Mouse (Mus musculus) neural tube, embryonic 11.5 days (tissue): ENCODE measurements at regions not wholly inside any gene's neighbourhood (a gene's known extent, or its start where the extent isn't known, plus 50 kb on each side); places are given as distances from the start of the nearest gene placed in this dataset. TPM values are rescaled to one million over a fixed set of nuclear protein-coding genes. Genes with fewer than 3 reads are reported as not detected.

Experiments
- ATAC-seq: fragments of 200-750 bp; cut with Nextera tagmentation; 2 replicates; pipeline ENCODE4 v1.8.0; 2017; ENCODE audit warnings: moderate number of reproducible peaks, mild to moderate bottlenecking, moderate TSS enrichment, moderate library complexity; ENCODE audit not compliant: insufficient read depth, low FRiP score, low TSS enrichment
- DNase-seq: peaks from one replicate; pipeline ENCODE4 v3.0.0-alpha.2; 2015; ENCODE audit warnings: low spot score
- H3K27ac ChIP-seq: fragments of 300-500 bp; sonication (generic); 2 replicates; pipeline ENCODE4 v1.5.1; 2014; ENCODE audit warnings: low read depth, mild to moderate bottlenecking, low read length
- H3K27me3 ChIP-seq: fragments of 300-500 bp; sonication (generic); 2 replicates; pipeline ENCODE4 v1.6.1; 2014; ENCODE audit warnings: mild to moderate bottlenecking, low read length, mixed read lengths; ENCODE audit not compliant: control insufficient read depth, insufficient read depth
- H3K36me3 ChIP-seq: fragments of 300-500 bp; sonication (generic); 2 replicates; pipeline ENCODE4 v1.6.1; 2014; ENCODE audit warnings: mild to moderate bottlenecking, low read length, moderate library complexity, mixed read lengths; ENCODE audit not compliant: control insufficient read depth, insufficient read depth
- H3K4me1 ChIP-seq: fragments of 300-500 bp; sonication (generic); 2 replicates; pipeline ENCODE4 v1.6.1; 2014; ENCODE audit warnings: low read length, mixed read lengths; ENCODE audit not compliant: control insufficient read depth, insufficient read depth
- H3K4me2 ChIP-seq: fragments of 300-500 bp; sonication (generic); 2 replicates; pipeline ENCODE4 v1.6.1; 2014; ENCODE audit warnings: low read depth, mild to moderate bottlenecking, moderate library complexity
- H3K4me3 ChIP-seq: fragments of 300-500 bp; sonication (generic); 2 replicates; pipeline ENCODE4 v1.5.1; 2014; ENCODE audit warnings: low read depth, low read length
- H3K9ac ChIP-seq: fragments of 300-500 bp; sonication (generic); 2 replicates; pipeline ENCODE4 v1.6.1; 2014; ENCODE audit warnings: mild to moderate bottlenecking, low read length
- H3K9me3 ChIP-seq: fragments of 300-500 bp; sonication (generic); 2 replicates; pipeline ENCODE4 v1.6.1; 2016; ENCODE audit warnings: low read length; ENCODE audit not compliant: control insufficient read depth
- WGBS: fragments of 180-500 bp; shearing (Covaris S2); extraction: QIAGEN DNeasy Blood & Tissue Kit; methylation state at CpG from one replicate; pipeline ENCODE4 v1.1.7; 2014; 5-methylcytosine and 5-hydroxymethylcytosine counted together
- microRNA-seq: library from miRNA; unstranded; fragments of <30 nt; microRNA quantifications from one replicate; pipeline ENCODE4, GENCODE M21; 2016

DNA sequence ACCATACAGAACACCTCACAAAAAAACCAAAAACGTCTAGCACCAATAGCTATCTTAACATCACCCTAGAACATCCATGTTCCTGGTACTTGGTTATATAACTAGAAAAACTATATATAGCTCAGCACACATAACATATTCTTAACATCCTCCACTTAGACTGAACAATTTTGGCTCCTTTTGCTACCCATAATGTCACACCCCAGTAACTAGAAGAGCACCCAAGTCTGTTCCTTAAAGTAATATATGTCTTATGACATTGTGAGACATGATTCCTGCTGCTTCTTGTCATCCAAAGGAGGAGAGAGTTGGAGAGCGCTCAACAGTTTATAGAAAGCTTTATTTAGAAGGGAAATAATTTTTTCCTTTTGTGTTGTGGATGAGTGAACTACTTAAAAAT, 1206.1 kb downstream of the A830018L16Rik start:
- Histone ChIP-seq H3K9ac (no peak overlapping the region), H3K27me3 (no peaks in the 10 kb centered on the region), H3K4me3 (no peak overlapping the region), H3K9me3 (no peaks in the 10 kb centered on the region), H3K4me1 (no peaks in the 10 kb centered on the region), H3K4me2 (no peak overlapping the region), H3K36me3 (no peaks in the 10 kb centered on the region), H3K27ac (no peak overlapping the region)
- ATAC-seq = no peak
- no peak for DNase-seq
- WGBS = 81% methylated on average over 2 of the region's 2 CpGs

DNA sequence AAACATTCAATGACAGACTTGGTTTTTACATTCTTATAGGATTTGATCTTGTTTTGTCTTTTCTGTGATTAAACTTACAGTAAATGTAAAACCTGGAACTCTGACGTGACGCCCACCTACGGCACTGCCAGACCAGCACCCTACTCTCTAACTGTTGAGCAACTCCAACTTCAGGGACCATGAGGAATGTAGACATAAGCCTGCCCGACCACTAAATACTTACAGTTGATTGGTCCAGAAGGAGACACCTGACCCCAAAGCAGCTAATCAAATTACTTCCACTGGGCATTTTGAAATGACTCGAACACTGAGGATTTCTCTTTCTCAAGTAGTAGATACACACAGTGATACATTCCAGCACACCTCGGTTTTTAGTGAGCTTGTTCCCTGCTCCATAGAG, 1206.9 kb downstream of the A830018L16Rik start:
- Histone ChIP-seq H3K9ac (no peak overlapping the region), H3K9me3 (no peaks in the 10 kb centered on the region), H3K4me2 (no peak overlapping the region), H3K36me3 (no peaks in the 10 kb centered on the region), H3K4me1 (no peaks in the 10 kb centered on the region), H3K27ac (no peak overlapping the region), H3K27me3 (no peaks in the 10 kb centered on the region), H3K4me3 (no peak overlapping the region)
- DNase-seq (no peak), ATAC-seq (no peak)
- WGBS = 85% methylated on average over 6 of the region's 6 CpGs

DNA sequence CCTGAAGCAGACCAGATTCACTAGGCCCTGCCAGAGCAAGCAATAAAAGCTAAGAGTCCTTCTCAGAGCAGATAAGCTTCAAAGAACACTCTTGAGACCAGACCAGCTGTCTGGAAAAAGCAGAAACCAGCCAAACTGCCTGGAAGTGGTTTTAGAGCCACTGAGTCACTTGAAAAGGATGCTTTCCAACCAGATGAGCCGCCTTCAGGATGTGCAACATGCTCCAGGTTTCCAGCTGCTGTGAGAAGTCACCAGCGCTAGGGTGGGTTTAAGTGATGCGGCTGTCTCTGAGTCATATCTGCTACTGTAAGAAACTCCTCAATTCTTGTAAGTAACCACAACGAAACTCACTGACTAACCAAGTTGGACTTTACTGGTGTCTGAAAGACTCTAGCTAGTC, 1209.3 kb downstream of the A830018L16Rik start:
- H3K4me3 ChIP-seq = no peak overlapping the region
- ATAC-seq (no peak), DNase-seq (no peak)
- H3K9me3 ChIP-seq = no peaks in the 10 kb centered on the region
- 90% methylated on average over 4 of the region's 4 CpGs for WGBS
- no peak overlapping the region for H3K27ac ChIP-seq
- no peaks in the 10 kb centered on the region for H3K4me1 ChIP-seq
- H3K27me3 ChIP-seq = no peaks in the 10 kb centered on the region
- no peak overlapping the region for H3K9ac ChIP-seq
- no peak overlapping the region for H3K4me2 ChIP-seq
- no peaks in the 10 kb centered on the region for H3K36me3 ChIP-seq

DNA sequence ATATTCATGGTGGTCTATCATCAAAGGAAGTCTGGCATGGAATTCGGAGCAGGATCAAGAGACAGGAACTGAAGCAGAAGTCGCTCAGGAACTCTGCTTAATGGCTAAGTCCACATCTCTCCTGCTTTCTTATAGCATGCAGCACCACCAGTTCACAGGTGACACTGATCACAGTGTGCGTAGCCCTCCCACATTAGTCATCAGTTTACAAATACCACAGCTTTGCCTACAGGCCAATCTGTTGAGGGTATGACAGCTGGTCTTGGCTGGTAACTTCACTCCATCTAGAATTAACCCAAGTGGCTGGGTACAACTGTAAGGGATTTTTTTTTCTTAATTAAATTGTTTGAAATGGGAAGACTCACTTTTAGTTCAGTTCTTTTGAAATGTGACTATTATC, 1219.1 kb downstream of the A830018L16Rik start:
- no peak overlapping the region for H3K4me2 ChIP-seq
- no peak overlapping the region for H3K4me3 ChIP-seq
- H3K27me3 ChIP-seq = no peaks in the 10 kb centered on the region
- no peak overlapping the region for H3K27ac ChIP-seq
- no peak overlapping the region for H3K9ac ChIP-seq
- no peaks in the 10 kb centered on the region for H3K9me3 ChIP-seq
- ATAC-seq (no peak), DNase-seq (no peak)
- H3K4me1 ChIP-seq = no peaks in the 10 kb centered on the region
- H3K36me3 ChIP-seq = no peaks in the 10 kb centered on the region
- WGBS = 93% methylated on average over 3 of the region's 3 CpGs

DNA sequence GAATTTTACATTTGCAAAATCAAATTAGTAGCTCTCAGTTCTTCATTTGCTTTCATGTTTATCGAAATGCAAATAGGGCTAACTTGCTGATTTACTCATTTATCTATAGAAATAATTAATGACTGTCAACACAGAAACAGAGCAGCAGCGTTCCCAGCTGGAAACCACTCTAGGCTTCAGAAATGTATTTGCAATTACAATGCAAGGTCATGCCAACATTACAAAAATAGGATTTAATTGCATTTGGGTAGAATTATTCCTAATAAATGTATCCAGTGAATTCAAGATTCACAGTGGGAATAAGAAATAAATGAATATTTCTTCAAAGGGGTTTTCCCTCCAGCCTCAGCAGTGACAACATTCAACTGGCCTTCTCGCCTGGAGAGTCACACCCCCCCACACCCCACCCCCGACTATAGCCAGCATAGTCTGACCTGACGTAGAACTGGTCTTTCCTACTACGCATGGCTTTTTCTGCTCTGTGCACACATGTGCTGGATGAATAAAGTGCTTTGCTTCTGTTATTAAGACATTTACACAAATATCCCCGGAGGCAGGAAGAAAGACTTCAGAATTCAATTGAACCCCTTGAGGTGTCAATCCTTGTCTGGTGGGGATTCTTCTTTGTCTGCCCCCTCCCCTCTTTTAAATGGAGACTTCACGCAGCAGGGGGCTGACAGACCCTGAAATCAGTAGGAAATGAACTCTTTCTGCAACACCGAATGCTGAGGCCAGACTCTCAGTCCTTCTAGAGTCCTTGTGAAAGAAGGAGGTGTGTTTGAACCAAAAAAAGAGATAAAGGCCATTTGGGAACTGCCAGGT, 1222.6 kb downstream of the A830018L16Rik start:
- Histone ChIP-seq H3K4me1 (no peaks in the 10 kb centered on the region), H3K9ac (no peak overlapping the region), H3K36me3 (no peaks in the 10 kb centered on the region), H3K27me3 (no peaks in the 10 kb centered on the region), H3K27ac (no peak overlapping the region), H3K4me3 (no peak overlapping the region), H3K4me2 (no peak overlapping the region), H3K9me3 (no peaks in the 10 kb centered on the region)
- peak; percentile 42 for DNase-seq
- peak; percentile 65; the same call in 1 of the 2 replicates for ATAC-seq
- WGBS = 26% methylated on average over 9 of the region's 9 CpGs

DNA sequence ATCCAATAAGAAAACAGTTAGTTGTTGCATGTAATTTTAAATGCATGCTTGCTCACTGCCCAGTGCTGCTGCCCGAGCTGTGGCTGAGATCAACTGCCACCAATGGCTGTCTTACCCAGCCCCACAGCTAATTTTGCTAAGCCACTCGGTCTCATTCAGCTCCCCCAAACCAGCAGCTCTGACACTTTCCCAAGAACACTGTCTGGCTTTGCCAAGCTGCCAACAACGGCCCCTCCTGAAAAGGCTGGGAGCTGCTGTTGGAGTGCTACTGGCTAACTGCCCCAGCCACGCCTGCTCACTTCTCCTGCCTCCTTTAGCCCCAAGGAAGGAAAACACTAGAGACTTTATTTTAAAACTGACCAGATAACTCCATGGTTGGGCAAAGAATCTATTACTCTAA, 1227.1 kb downstream of the A830018L16Rik start:
- no peak for ATAC-seq
- H3K9ac ChIP-seq = no peak overlapping the region
- H3K27ac ChIP-seq = no peak overlapping the region
- H3K36me3 ChIP-seq = no peaks in the 10 kb centered on the region
- DNase-seq = no peak
- no peak overlapping the region for H3K4me2 ChIP-seq
- WGBS = 75% methylated on average over 4 of the region's 4 CpGs
- H3K9me3 ChIP-seq = no peaks in the 10 kb centered on the region
- H3K4me1 ChIP-seq = no peaks in the 10 kb centered on the region
- no peak overlapping the region for H3K4me3 ChIP-seq
- no peaks in the 10 kb centered on the region for H3K27me3 ChIP-seq

Small RNA genes lying in the stretch of these regions (microRNA-seq; reads per million reads assigned to microRNA genes)
- gene Mir6341 = not detected
